9 mouse cellular contexts compared by ENCODE assay signal in genomic region chr1:33964643-33965042, GRCm38 (mm10). TPM values are rescaled to one million over a fixed set of nuclear protein-coding genes. Genes with fewer than 3 reads are reported as not detected.
DNase-seq lines count a peak whose midpoint lies in the region; ATAC-seq lines count a peak whose summit lies in the region.
"Had no signal": no experiment of that assay in that cellular context is flagged by ENCODE, and none has a peak within 500 bp of the region (broad histone marks: within the 10 kb centered on the region; RNA-seq: fewer than 3 reads in every experiment).

No protein-coding gene starts in this region.

- peak overlapping the region; percentile 56; the same call in 1 of the 2 replicates for H3K27ac ChIP-seq in heart, embryonic 10.5 days
- H3K27ac ChIP-seq: embryonic facial prominence, embryonic 15.5 days had no signal

- H3K9me3 ChIP-seq in heart, embryonic 10.5 days: no peaks in the 10 kb centered on the region
- H3K9me3 ChIP-seq: embryonic facial prominence, embryonic 15.5 days had no signal

- no peaks in the 10 kb centered on the region for H3K27me3 ChIP-seq in heart, embryonic 10.5 days (ENCODE audit: insufficient read depth, poor library complexity, severe bottlenecking)
- H3K27me3 ChIP-seq in splenic B cell, adult 2 months (ENCODE audit: control insufficient read depth, insufficient read depth, low read length, poor library complexity, severe bottlenecking): no peaks in the 10 kb centered on the region
- H3K27me3 ChIP-seq: embryonic facial prominence, embryonic 15.5 days had no signal

- no peak overlapping the region for H3K4me3 ChIP-seq in heart, embryonic 10.5 days
- H3K4me3 ChIP-seq: embryonic facial prominence, embryonic 15.5 days had no signal

- ATAC-seq in cerebellum, adult (ENCODE audit: insufficient number of reproducible peaks, low FRiP score, low TSS enrichment): peak; percentile 38; the same call in 1 of the 2 replicates
- no peak for ATAC-seq in monocyte, adult 5-6 weeks (replicated peaks; ENCODE audit: insufficient number of reproducible peaks, low FRiP score, low TSS enrichment, poor library complexity, severe bottlenecking)

- DNase-seq in left cerebral cortex, adult 18-20 months (ENCODE audit: low spot score in 2 of 2): peak; percentile 53 to 54
- no peak for DNase-seq in left cerebral cortex, adult 8-10 months (ENCODE audit: low spot score in 2 of 2)
- peak; percentile 86 for DNase-seq in MN1 (ENCODE audit: low spot score)
- no peak for DNase-seq in heart, embryonic 10.5 days (ENCODE audit: low spot score)
- peak; percentile 32 to 68 for DNase-seq in layer of hippocampus, postnatal 14 days (ENCODE audit: low spot score in 2 of 2)
- peak; percentile 4 for DNase-seq in splenic B cell, adult 2 months (ENCODE audit: low read depth, low spot score)

- 34% methylated on average over 5 of the region's 5 CpGs for WGBS in heart, embryonic 10.5 days

- peaks cover 17% of the 10 kb centered on the region; the same call in 1 of the 2 replicates for H3K4me1 ChIP-seq in heart, embryonic 10.5 days
- H3K4me1 ChIP-seq: embryonic facial prominence, embryonic 15.5 days had no signal

- H3K36me3 ChIP-seq in heart, embryonic 10.5 days: 0 out of 2 replicates have a peak, but pooled peaks cover 3% of the 10 kb centered on the region
- no peaks in the 10 kb centered on the region for H3K36me3 ChIP-seq in splenic B cell, adult 2 months (ENCODE audit: control insufficient read depth, insufficient read depth, low read length, poor library complexity, severe bottlenecking)
- H3K36me3 ChIP-seq: embryonic facial prominence, embryonic 15.5 days had no signal

RNA-seq across cellular contexts. Expression of gene Dst, which starts 56.6 kb away (rescaled TPM):
- total RNA-seq in left cerebral cortex, adult 18-20 months (2021): 100 to 1,000 TPM; 216 to 227 TPM
- total RNA-seq in left cerebral cortex, adult 8-10 months (2022): 100 to 1,000 TPM; 223 to 258 (median 235) TPM
- polyA plus RNA-seq in heart, embryonic 10.5 days (2016; fragmentation: Nextera tagmentation; extraction: Ambion mirVana): 15.0 and 16.2 TPM in 2 replicates
- 100 to 1,000 TPM; 209 to 234 TPM for total RNA-seq in layer of hippocampus, postnatal 14 days (2021)
- total RNA-seq in monocyte, adult 5-6 weeks (2017): 0.29 to 2.0 TPM (median 0.96 TPM) in 3 replicates

RNA-seq across cellular contexts. Expression of gene Bend6, which starts 57.0 kb away (rescaled TPM):
- total RNA-seq in left cerebral cortex, adult 18-20 months (2021): 100 to 1,000 TPM; 142 to 143 TPM
- 100 to 1,000 TPM; 128 to 153 (median 139) TPM for total RNA-seq in left cerebral cortex, adult 8-10 months (2022)
- 2.6 and 2.9 TPM in 2 replicates for polyA plus RNA-seq in heart, embryonic 10.5 days (2016; fragmentation: Nextera tagmentation; extraction: Ambion mirVana)
- total RNA-seq in layer of hippocampus, postnatal 14 days (2021): 10 to 100 TPM; 77.2 to 91.6 TPM
- 0.97 to 3.2 TPM in 2 of 3 replicates, not detected in the other for total RNA-seq in monocyte, adult 5-6 weeks (2017)

Comparison
In these comparisons a context has a peak if more than half of its experiments do, and no peak if none do; other contexts are left out.
1. DNase-seq: peak in left cerebral cortex, adult 18-20 months (2 of 2), MN1 (single experiment), layer of hippocampus, postnatal 14 days (2 of 2) and splenic B cell, adult 2 months (single experiment); none in left cerebral cortex, adult 8-10 months (0 of 2) and heart, embryonic 10.5 days (single experiment).
2. RNA of gene Dst, which starts 56.6 kb away (total RNA-seq): 223 to 258 TPM in left cerebral cortex, adult 8-10 months, 209 to 234 TPM in layer of hippocampus, postnatal 14 days and 216 to 227 TPM in left cerebral cortex, adult 18-20 months; 0.29 to 2.0 TPM in monocyte, adult 5-6 weeks; every median in the first group is over 10 times any median in the second.
3. RNA of gene Bend6, which starts 57.0 kb away (total RNA-seq): 128 to 153 TPM in left cerebral cortex, adult 8-10 months, 142 to 143 TPM in left cerebral cortex, adult 18-20 months and 77.2 to 91.6 TPM in layer of hippocampus, postnatal 14 days; 0.97 to 3.2 TPM in monocyte, adult 5-6 weeks; every median in the first group is over 10 times any median in the second.